Mouse (Mus musculus): ENCODE data around the gene Tmem253. TPM values are rescaled to one million over a fixed set of nuclear protein-coding genes. Genes with fewer than 3 reads are reported as not detected.

Tmem253 gene
- not detected in 2 replicates for total RNA-seq (2017)

DNA sequence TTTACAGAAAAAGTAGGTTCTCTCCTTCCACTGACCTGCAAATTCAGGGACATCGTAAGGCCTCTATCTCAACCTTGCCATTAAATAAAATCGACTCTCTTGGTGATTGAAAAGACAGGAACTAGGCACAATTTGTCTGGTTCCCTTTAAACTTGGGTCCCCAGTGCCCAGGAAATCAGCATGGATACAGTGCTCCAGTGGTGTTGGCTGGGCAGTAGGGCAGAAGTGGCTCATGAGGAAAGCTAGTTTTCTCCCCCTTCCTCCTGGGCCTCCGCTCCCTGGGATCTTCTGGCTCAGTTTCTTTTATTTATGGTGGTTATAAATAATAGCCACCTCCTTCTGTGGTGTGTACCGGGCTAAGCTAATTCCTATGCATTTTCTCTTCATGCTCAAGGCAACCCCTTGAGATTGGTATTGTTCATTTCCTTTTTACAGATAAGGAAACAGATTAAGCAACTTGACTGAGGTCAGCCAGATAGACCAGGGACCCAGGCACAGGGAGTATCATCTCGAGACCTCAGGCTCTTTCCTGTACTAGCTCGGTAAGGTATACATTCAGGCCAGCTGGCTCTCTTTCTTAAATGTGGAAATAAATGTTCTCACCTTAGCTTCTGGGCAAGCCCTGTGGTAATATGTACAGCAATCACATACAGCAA is at the start of gene Tmem253:
TSS of gene Tmem253 (plus strand) at position 214 of the 656 bp plus-strand sequence.
- no peak for ATAC-seq (replicated peaks; ENCODE audit: low read depth, poor library complexity, severe bottlenecking)

DNA sequence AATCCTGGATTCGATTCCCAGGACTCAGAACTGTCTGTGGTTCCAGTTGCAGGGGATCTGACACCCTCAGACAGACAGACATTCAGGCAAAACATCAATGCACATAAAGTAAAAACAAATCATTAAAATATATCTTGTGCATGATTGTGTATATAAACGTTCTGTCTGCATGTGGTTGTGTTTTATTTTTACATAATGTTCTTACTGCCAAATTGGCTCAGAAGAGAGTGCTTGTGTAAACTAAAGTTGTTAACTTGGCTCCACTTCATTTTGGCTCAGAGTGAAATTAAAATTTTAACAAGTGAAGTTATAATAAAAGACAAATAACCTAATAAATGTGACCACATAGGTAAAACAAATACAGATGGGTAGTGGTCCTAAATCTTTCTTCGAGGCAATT is 48.1 kb upstream of the Tmem253 start:
- ATAC-seq (replicated peaks; ENCODE audit: low read depth, poor library complexity, severe bottlenecking), result no peak

DNA sequence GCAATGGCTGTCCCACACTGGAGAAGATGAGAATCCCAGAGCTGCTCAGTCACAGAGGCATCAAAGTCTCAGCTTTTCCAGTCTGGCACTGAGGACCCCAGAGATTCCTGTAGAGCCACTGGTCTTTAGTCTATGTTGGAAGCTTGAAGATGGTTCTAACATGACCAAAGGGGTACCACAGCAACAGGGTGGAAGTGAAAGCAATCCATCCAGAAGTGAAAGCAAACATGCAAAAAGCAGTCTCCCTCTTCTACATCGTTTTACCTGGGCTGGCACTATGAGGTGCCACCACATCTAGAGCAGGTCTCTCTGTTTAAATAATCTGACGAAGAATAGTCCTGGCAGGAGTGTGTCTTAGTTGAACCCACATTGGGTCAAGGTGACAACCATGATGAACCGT is 36.2 kb upstream of the Tmem253 start:
- no peak for ATAC-seq (replicated peaks; ENCODE audit: low read depth, poor library complexity, severe bottlenecking)

DNA sequence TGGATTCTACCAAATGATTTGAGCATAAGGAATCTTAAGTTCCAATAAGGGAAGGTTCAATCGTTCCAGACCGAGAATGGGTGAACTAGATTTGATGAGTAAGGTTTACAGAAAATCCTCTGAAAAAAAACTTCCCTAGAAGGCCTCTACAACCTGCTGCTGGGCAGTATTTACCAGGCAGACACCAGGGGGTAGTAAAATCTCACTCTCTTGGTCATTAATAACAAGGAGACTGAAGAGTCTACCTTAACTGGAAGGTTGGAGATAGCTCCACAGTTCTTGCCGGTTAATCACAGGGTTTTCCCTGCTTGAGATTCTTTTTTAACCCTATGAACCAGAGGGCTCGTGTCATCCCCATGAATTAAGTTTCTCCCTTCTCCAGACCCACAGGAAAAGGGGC is 32.2 kb upstream of the Tmem253 start:
- no peak for ATAC-seq (replicated peaks; ENCODE audit: low read depth, poor library complexity, severe bottlenecking)

DNA sequence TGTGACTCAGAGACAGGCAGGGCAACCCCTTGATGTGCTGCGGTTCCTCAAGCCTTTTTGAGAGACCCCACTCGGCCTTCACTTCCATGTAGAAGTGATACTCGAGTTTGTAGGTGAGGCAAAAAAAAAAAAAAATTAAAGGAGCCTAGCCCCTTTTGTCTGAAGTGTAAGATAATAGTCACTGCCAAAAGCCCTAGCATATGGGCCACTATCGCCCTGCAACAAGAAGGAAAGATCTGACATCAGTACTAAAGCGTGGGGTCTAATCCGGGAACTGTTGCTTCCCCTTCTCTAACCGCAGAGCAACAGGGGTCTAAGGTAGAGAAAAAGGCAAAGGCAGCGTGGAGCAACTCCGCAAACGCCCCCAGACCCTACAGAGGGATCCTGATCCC is 31.6 kb upstream of the Tmem253 start:
- ATAC-seq (replicated peaks; ENCODE audit: low read depth, poor library complexity, severe bottlenecking), result peak; percentile 28

DNA sequence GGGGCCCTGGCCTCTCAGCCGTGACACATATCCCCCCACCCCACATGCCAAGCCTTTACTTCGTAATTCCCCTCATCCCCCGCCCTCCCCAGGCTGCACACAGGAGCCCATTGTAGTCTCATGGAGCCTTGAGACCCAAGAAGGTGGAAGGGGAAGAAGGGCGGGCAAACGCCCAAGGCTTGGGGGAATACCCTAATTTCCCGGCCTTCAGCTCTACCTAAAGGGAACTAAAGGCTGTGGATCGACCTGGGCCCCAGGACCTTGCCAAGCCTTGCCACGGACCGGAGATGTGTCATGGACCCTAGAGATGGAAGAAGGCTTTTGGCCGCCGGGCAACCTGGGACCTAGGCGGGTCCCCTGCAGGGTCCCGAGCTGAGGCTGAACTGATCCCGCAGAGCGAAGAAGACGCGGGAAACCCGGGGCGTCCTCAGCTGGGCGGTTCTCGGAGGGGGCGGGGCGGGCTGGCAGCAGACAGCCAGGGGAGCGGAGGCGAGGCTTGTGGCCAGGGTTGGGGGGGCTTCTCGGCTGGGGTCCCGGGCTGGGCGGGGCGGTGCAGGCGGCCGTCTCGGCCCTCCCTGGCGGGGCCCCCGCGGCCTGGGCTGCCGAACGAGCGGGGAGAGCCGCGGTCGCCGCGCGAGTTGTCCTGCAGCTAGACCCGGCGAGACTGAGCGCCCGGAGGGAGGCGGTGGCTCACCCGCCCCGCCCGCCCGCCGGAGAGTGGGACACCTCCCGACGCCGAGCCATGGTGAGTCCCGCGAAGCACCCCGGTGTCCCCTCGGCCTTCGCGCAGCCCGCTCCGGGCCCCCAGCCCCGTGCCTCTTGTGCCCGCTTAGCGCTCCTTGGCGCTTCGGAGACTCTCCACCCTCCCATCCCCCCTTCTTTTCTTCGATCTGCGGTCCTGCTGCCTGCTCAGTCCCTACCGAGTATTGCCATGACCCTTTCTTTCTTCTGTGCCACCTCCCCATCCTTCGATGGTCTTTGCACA is 30.9 kb upstream of the Tmem253 start, which contains the start of gene Arhgef40:
TSS of gene Arhgef40 (plus strand) at position 473 of the 985 bp plus-strand sequence.
- ATAC-seq (replicated peaks; ENCODE audit: low read depth, poor library complexity, severe bottlenecking), result peak; percentile 40

DNA sequence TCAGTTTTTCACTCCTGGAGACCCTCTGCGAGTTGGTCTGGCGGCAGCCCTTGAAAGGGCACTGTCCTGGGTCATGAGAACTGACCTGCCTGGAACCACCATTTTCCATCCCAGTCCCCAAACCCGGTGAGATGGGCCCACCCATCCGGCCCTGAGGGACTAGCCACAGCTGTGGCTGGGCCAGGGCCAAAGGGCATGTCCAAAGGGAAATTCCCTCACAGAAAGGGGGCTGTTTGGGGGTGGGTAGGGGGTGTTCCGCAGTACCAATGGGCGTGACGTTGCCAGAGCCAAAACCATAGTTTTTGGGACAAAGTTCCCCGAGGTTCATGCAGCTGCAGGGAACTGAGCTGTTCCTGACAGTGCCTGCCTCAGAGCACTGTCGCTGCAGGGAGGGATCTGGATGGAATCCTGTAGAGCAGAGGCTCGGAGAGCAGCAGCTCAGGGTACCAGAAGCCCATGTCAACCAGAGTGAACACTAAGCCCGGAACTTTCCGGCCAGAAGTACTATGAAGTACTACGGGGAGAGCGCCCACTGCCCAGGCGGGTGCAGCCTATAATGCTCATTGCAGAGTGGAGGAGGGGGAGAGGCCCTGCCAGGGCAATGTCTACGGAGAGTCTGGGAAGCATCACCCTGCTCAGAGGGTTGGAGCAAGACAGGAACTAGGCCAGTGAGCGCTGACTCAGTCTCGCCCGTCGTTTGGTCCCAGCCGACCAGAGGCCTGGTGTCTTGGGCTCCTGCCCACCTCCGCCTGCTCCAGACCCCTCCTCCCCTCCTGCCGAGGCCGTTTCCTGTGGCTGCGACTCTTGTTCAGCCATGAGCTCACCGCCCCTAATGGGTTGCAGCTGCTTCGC is 29.9 kb upstream of the Tmem253 start:
- ATAC-seq (replicated peaks; ENCODE audit: low read depth, poor library complexity, severe bottlenecking), result peak; percentile 34

DNA sequence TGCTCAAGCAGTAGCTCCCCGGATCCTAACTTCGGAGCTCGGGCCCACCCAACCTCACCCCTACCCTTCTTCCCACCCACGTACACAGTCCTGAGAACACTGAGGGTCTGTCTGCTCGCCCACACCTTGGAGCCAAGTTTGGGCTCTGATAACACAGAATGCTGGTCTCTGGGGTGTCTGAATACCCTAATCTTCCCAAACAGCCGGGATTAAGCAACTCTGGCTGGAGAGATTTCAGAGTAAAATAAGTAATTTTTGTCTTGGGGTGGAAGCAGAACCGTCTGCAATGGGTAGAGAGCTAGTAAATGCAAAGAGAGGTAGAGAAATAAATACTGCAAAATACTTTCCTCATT is 29.3 kb upstream of the Tmem253 start:
- ATAC-seq (replicated peaks; ENCODE audit: low read depth, poor library complexity, severe bottlenecking), result no peak

DNA sequence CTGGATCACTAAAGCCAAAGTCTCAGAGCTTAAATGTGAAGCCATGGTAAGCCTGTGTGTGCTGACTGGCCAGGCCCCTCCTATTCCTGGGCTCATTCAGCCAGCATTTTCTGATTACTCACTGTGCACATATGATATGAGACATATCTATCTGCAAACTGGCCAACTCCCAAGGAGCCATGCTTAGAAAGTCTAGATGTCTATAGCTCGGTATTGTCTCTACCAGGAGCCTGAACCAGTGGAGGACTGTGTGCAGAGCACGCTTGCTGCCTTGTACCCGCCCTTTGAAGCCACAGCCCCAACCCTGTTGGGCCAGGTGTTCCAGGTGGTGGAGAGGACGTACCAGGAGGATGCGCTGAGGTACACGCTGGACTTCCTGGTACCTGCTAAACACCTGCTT is 28.3 kb upstream of the Tmem253 start:
- ATAC-seq (replicated peaks; ENCODE audit: low read depth, poor library complexity, severe bottlenecking), result no peak

DNA sequence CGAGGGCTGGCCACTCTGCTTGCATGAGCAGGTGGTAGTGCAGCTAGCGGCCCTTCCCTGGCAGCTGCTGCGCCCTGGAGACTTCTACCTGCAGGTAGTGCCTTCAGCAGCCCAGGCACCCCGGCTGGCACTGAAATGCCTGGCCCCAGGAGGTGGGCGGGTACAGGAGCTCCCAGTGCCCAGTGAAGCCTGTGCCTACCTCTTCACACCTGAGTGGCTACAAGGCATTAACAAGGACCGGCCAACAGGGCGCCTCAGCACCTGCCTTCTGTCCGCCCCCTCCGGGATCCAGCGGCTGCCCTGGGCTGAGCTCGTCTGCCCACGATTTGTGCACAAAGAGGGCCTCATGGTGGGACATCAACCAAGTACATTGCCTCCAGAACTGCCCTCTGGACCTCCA is 26.7 kb upstream of the Tmem253 start:
- ATAC-seq (replicated peaks; ENCODE audit: low read depth, poor library complexity, severe bottlenecking), result no peak

DNA sequence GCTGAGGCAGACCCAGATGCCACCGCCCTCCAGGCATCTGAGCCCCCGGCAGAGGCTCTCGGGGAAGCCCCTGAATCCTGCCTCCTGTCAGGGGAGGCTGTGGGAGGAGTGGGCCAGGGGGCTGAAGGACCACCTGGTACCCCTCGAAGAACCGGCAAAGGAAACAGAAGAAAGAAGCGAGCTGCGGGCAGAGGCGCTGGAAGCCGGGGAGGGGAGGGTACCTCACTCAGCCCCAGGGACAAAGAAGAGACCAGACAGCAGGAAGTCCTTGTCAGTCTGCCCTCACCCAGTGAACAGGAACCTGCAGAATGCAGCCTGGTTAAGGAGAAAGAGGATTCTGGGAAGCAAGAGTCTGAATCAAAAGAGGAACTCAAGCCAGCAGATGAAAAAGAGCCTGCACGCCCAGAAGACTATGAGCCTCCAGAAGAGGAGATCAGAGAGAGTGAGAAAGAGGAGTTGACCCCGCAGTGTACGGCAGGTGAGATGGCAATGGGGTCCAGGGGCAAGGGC is 25.9 kb upstream of the Tmem253 start:
- peak; percentile 52 for ATAC-seq (replicated peaks; ENCODE audit: low read depth, poor library complexity, severe bottlenecking)

DNA sequence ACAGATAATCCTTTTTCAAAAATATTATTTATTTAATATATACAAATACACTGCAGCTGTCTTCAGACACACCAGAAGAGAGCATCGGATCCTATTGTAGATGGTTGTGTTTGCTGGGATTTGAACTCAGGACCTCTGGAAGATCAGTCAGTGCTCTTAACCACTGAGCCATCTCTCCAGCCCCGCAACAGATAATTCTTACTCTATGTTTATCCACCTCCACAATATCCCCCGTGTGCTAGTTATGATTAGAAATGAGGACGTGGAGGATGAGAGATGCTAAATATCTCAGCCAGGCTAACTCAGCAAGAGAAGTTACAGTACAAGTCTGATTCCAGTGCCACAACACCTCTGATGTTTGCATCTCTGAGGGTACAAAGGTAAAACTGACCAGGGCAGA is 21.0 kb upstream of the Tmem253 start:
- no peak for ATAC-seq (replicated peaks; ENCODE audit: low read depth, poor library complexity, severe bottlenecking)

DNA sequence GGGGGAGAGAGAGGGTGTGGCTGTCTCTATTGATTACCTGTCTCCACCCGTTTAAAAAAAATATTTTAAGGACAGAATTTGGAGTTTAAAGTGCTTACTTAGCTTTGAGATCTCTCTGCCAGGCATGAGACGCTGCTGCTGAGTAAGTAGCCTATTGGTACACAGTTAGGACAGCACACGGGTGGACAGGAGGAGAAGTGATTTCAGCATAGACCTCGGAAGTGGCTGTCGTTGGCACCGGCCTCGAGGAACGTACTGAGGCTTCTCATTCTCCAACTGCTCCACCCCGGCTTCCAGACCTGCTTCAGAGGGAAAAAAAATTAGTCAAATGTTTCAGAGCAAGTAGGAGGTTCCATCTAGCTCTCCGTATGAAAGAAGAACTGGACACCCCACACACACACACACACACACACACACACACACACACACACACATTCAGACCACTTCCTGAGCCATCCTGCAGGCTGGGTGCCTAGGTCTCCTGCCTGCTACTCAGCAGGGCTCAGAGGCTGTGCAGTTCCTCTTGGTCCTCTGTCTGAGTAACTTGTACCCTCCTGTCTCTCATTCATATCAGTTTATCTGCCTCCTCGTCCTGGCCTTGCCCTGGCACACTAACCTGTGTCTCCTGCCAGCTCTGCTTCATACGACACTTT is 20.1 kb upstream of the Tmem253 start:
- peak; percentile 81 for ATAC-seq (replicated peaks; ENCODE audit: low read depth, poor library complexity, severe bottlenecking)

DNA sequence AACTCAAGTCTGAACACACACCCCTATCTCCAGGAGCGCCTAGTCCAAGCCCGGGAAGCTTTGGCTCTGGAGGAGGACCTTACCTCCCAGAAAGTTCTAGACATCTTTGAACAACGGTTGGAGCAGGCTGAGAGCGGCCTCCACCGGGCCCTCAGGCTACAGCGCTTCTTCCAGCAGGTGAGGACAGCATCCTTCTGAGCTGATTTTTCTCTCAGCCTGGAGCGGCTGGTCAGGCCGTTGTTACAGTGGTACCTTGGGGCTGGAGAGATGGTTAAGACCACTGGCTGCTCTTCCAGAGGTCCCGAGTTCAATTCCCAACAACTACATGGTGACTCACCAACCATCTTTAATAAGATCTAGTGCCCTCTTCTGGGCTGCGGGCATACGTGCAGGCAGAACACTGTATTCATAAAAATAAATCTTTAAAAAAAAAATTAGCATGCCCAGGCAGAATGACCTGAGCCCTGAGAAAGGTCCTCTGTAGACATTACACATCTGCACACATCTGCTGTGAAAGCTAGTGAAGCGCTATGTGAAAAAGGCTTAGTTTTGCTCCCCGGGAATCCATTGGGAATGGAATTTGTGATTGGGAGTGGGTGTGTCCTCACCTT is 19.1 kb upstream of the Tmem253 start:
- ATAC-seq (replicated peaks; ENCODE audit: low read depth, poor library complexity, severe bottlenecking), result peak; percentile 41; the same call in 1 of the 2 replicates

DNA sequence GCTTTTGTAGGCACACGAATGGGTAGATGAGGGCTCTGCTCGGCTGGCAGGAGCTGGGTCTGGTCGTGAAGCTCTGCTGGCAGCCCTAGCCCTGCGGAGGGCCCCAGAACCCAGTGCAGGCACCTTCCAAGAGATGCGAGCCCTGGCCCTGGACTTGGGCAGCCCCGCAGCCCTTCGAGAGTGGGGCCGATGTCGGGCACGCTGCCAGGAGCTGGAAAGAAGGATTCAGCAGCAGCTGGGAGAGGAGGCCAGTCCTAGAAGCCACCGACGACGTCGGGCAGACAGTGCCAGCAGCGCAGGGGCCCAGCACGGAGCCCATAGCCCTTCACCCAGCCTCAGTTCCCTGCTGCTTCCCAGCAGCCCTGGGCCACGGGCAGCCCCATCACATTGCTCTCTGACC is 18.6 kb upstream of the Tmem253 start:
- ATAC-seq (replicated peaks; ENCODE audit: low read depth, poor library complexity, severe bottlenecking), result no peak

DNA sequence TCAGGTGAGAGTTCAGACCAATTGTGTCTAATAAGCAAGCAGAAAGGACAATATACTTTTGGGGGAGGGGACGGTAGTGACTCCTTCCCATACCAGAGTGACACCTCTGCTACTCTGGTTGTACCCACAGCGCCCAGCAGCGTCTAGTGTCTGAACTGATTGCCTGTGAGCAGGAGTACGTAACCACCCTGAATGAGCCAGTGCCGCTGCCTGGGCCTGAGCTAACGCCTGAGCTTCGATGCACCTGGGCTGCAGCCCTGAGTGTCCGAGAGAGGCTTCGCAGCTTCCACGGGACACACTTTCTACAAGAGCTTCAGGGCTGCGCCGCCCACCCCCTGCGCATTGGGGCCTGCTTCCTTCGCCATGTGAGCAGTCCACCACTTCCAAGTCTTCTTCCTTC is 18.0 kb upstream of the Tmem253 start:
- no peak for ATAC-seq (replicated peaks; ENCODE audit: low read depth, poor library complexity, severe bottlenecking)

DNA sequence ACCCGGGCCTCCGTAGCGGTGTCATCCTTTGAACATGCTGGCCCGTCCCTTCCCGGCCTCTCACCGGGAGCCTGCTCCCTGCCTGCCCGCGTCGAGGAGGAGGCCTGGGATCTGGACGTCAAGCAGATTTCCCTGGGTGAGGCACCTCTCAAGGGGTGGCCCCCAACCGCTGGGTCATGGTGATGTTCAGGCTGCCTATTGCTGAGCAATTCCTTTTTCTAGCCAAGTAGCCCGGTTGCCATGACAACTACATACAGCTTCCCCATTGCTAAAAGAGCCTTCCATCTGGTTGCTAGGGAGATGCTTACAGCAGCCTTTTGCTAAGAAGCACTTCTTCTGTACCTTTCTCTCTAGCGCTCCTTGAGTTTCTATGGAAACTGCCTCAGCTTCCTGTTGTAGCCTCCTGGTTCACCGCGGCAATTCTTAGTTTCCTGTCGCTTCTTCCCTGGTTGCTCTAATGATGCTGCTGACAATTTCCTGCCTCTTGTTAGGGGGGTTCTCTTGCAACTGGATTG is 11.4 kb upstream of the Tmem253 start:
- peak; percentile 75 for ATAC-seq (replicated peaks; ENCODE audit: low read depth, poor library complexity, severe bottlenecking)

DNA sequence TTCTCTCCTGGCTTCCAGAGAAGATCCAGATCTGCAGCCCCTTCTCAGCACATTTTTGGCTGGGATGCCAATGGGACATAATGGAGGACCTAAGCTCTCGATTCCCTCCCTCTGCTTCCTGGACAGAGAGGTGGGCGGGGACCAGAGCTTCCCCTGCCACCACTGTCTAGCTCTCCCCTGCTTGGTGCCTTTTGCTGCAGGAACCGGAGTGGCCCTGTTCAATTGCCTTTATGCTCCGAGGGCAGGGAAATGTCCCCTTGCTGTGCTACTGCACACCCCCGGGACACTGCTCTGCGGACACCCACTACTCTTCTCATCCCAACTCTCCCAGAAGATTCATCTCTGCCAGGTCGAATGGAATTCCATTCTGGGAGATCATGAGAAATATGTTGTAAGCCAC is 10.3 kb upstream of the Tmem253 start:
- ATAC-seq (replicated peaks; ENCODE audit: low read depth, poor library complexity, severe bottlenecking), result no peak

DNA sequence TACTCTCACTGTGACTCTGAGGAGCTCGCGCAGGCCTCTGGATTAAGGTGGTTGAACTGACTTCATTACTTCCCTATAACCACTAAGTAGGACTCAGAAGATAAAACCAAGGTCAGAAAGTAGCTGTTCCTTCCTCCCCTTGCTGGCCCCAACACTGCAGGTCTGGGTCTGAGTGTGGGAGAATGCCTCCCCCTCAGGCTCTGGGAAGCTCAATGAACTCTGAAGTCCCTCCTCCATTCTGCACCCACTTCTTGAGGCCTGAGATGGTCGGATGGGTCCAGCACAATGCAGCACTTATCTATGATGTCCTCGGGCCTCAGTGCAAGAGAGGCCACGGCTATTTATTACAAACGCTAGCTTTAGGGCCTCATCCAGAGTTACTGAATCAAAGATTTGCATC is 9.8 kb upstream of the Tmem253 start:
- ATAC-seq (replicated peaks; ENCODE audit: low read depth, poor library complexity, severe bottlenecking), result no peak
